Mouse (Mus musculus) spleen, adult 12 weeks (tissue): ENCODE measurements around the gene Hdac4.

Source experiments
- DNase-seq: peaks from one replicate; pipeline ENCODE4 v3.0.0; 2022; ENCODE audit warnings: low spot score

Hdac4 gene

GRCm38 (mm10) chr1:92130470-92131100 lies 64.9 kb downstream of the Hdac4 start:
- no peak for DNase-seq

GRCm38 (mm10) chr1:92129751-92130150 lies 65.7 kb downstream of the Hdac4 start:
- no peak for DNase-seq

GRCm38 (mm10) chr1:92127785-92128184 lies 67.7 kb downstream of the Hdac4 start:
- DNase-seq: no peak

- DNase-seq: no peak
These were observed 68.1 kb downstream of the Hdac4 start for GRCm38 (mm10) chr1:92127366-92127765.

- DNase-seq: no peak
These were observed 70.8 kb downstream of the Hdac4 start for GRCm38 (mm10) chr1:92124497-92125201.

- no peak for DNase-seq
These were observed 76.2 kb downstream of the Hdac4 start for GRCm38 (mm10) chr1:92119303-92119702.

GRCm38 (mm10) chr1:92117597-92117996 lies 77.9 kb downstream of the Hdac4 start:
- DNase-seq: no peak

GRCm38 (mm10) chr1:92116169-92116568 lies 79.3 kb downstream of the Hdac4 start:
- DNase-seq: no peak

- no peak for DNase-seq
These were observed 81.4 kb downstream of the Hdac4 start for GRCm38 (mm10) chr1:92114091-92114490.

- no peak for DNase-seq
These were observed 82.1 kb downstream of the Hdac4 start for GRCm38 (mm10) chr1:92113243-92114009.

- DNase-seq: no peak
These were observed 82.9 kb downstream of the Hdac4 start for GRCm38 (mm10) chr1:92112591-92112990.

GRCm38 (mm10) chr1:92111551-92111950 lies 83.9 kb downstream of the Hdac4 start:
- no peak for DNase-seq

GRCm38 (mm10) chr1:92111026-92111425 lies 84.5 kb downstream of the Hdac4 start:
- no peak for DNase-seq

GRCm38 (mm10) chr1:92109221-92109620 lies 86.3 kb downstream of the Hdac4 start:
- DNase-seq: no peak

- no peak for DNase-seq
These were observed 86.9 kb downstream of the Hdac4 start for GRCm38 (mm10) chr1:92108556-92108955.

- DNase-seq: no peak
These were observed 87.5 kb downstream of the Hdac4 start for GRCm38 (mm10) chr1:92107996-92108395.

- no peak for DNase-seq
These were observed 88.0 kb downstream of the Hdac4 start for GRCm38 (mm10) chr1:92107521-92107920.

- DNase-seq: no peak
These were observed 88.9 kb downstream of the Hdac4 start for GRCm38 (mm10) chr1:92106486-92107160.

GRCm38 (mm10) chr1:92104718-92105117 lies 90.8 kb downstream of the Hdac4 start:
- no peak for DNase-seq

GRCm38 (mm10) chr1:92103971-92104370 lies 91.5 kb downstream of the Hdac4 start:
- no peak for DNase-seq

GRCm38 (mm10) chr1:92103377-92103776 lies 92.1 kb downstream of the Hdac4 start:
- DNase-seq: no peak

GRCm38 (mm10) chr1:92102825-92103224 lies 92.7 kb downstream of the Hdac4 start:
- DNase-seq: no peak
